13 mouse cellular contexts compared by ENCODE assay signal in genomic region chr2:139608810-139609209, GRCm38 (mm10).
DNase-seq lines count a peak whose midpoint lies in the region; ATAC-seq lines count a peak whose summit lies in the region.
"Had no signal": no experiment of that assay in that cellular context is flagged by ENCODE, and none has a peak within 500 bp of the region (broad histone marks: within the 10 kb centered on the region; RNA-seq: fewer than 3 reads in every experiment).

No protein-coding gene starts in this region.

- no peaks in the 10 kb centered on the region for H3K27me3 ChIP-seq in forebrain, embryonic 15.5 days
- H3K27me3 ChIP-seq in kidney, embryonic 16.5 days (ENCODE audit: insufficient read depth, low read length), result no peaks in the 10 kb centered on the region; the same call in 1 of the 2 replicates
- H3K27me3 ChIP-seq in midbrain, embryonic 16.5 days (ENCODE audit: control insufficient read depth, insufficient read depth, low read depth, low read length), result no peaks in the 10 kb centered on the region
- H3K27me3 ChIP-seq: stomach, embryonic 15.5 days had no signal

- ATAC-seq in forebrain, embryonic 15.5 days (replicated peaks), result peak; percentile 43; the same call in 1 of the 2 replicates
- ATAC-seq in kidney, embryonic 16.5 days (ENCODE audit: low FRiP score, low TSS enrichment), result peak; percentile 87
- ATAC-seq in midbrain, embryonic 16.5 days, result 0 out of 2 replicates have a peak, but pooled peaks have one; percentile 40
- no peak for ATAC-seq in frontal cortex, adult (ENCODE audit: low TSS enrichment)
- ATAC-seq: Patski had no signal

- DNase-seq in embryo, embryonic 9.5 days (ENCODE audit: extremely low spot score), result peak; percentile 73
- no peak for DNase-seq in left cerebral cortex, adult 8-10 months (ENCODE audit: low spot score in 2 of 2)
- DNase-seq in thymus, postnatal 4 days, result no peak
- DNase-seq in left cerebral cortex, postnatal 36 days (ENCODE audit: low spot score in 2 of 2), result no peak
- DNase-seq: heart, adult 18-20 months had no signal

- WGBS in forebrain, embryonic 15.5 days, result 1% methylated on average over 7 of the region's 7 CpGs
- 6% methylated on average over 7 of the region's 7 CpGs for WGBS in kidney, embryonic 16.5 days
- 4% methylated on average over 7 of the region's 7 CpGs for WGBS in midbrain, embryonic 16.5 days

- H3K36me3 ChIP-seq in forebrain, embryonic 15.5 days, result no peaks in the 10 kb centered on the region
- H3K36me3 ChIP-seq in kidney, embryonic 16.5 days (ENCODE audit: insufficient read depth, low read length), result no peaks in the 10 kb centered on the region
- no peaks in the 10 kb centered on the region for H3K36me3 ChIP-seq in midbrain, embryonic 16.5 days (ENCODE audit: control insufficient read depth, insufficient read depth, low read length)
- H3K36me3 ChIP-seq: stomach, embryonic 15.5 days had no signal

- intact Hi-C loops in left cerebral cortex, postnatal 36 days (cut with DNase I), result no loop called here

- H3K9ac ChIP-seq in forebrain, embryonic 15.5 days (replicated peaks), result no peak overlapping the region
- H3K9ac ChIP-seq in kidney, embryonic 16.5 days (replicated peaks; ENCODE audit: low read length), result no peak overlapping the region
- no peak overlapping the region for H3K9ac ChIP-seq in midbrain, embryonic 16.5 days (ENCODE audit: low read depth, low read length)
- H3K9ac ChIP-seq: stomach, embryonic 15.5 days had no signal

- H3K4me3 ChIP-seq in forebrain, embryonic 15.5 days, result no peak overlapping the region
- 0 out of 2 replicates have a peak overlapping the region, but pooled peaks have one; percentile 6 for H3K4me3 ChIP-seq in kidney, embryonic 16.5 days (ENCODE audit: low read length)
- no peak overlapping the region for H3K4me3 ChIP-seq in midbrain, embryonic 16.5 days (ENCODE audit: low read depth, low read length)
- H3K4me3 ChIP-seq: left cerebral cortex, adult 2 months; myocyte; stomach, embryonic 15.5 days had no signal

- H3K4me2 ChIP-seq in forebrain, embryonic 15.5 days (replicated peaks), result peak overlapping the region; percentile 7; the same call in 1 of the 2 replicates
- peak overlapping the region; percentile 24 for H3K4me2 ChIP-seq in kidney, embryonic 16.5 days (replicated peaks; ENCODE audit: low read depth, low read length)
- H3K4me2 ChIP-seq in midbrain, embryonic 16.5 days (ENCODE audit: low read length), result 0 out of 2 replicates have a peak overlapping the region, but pooled peaks have one; percentile 22
- H3K4me2 ChIP-seq: stomach, embryonic 15.5 days had no signal

- H3K4me1 ChIP-seq in forebrain, embryonic 15.5 days, result peaks cover 19% of the 10 kb centered on the region
- H3K4me1 ChIP-seq in kidney, embryonic 16.5 days (ENCODE audit: insufficient read depth, low read length), result peaks cover 37% of the 10 kb centered on the region
- H3K4me1 ChIP-seq in midbrain, embryonic 16.5 days (ENCODE audit: control insufficient read depth, insufficient read depth, low read length), result peaks cover 17% of the 10 kb centered on the region; the same call in 1 of the 2 replicates
- H3K4me1 ChIP-seq: stomach, embryonic 15.5 days had no signal

- no peak overlapping the region for H3K27ac ChIP-seq in forebrain, embryonic 15.5 days (replicated peaks)
- H3K27ac ChIP-seq in kidney, embryonic 16.5 days (ENCODE audit: low read length), result peak overlapping the region; percentile 55
- no peak overlapping the region for H3K27ac ChIP-seq in midbrain, embryonic 16.5 days (ENCODE audit: low read length)
- H3K27ac ChIP-seq: left cerebral cortex, adult 2 months; stomach, embryonic 15.5 days had no signal

- H3K9me3 ChIP-seq in forebrain, embryonic 15.5 days, result no peaks in the 10 kb centered on the region
- H3K9me3 ChIP-seq in kidney, embryonic 16.5 days (ENCODE audit: low read length), result no peaks in the 10 kb centered on the region
- no peaks in the 10 kb centered on the region for H3K9me3 ChIP-seq in midbrain, embryonic 16.5 days (replicated peaks; ENCODE audit: control insufficient read depth, low read length, poor library complexity, severe bottlenecking)
- H3K9me3 ChIP-seq: stomach, embryonic 15.5 days had no signal
